In genomic region chr2:169147655-169148054, GRCm38 (mm10) we compare ENCODE assay signal across 28 mouse cellular contexts.
DNase-seq lines count a peak whose midpoint lies in the region; ATAC-seq and TF ChIP-seq lines count a peak whose summit lies in the region.
"Had no signal": no experiment of that assay in that cellular context is flagged by ENCODE, and none has a peak within 500 bp of the region (broad histone marks: within the 10 kb centered on the region; RNA-seq: fewer than 3 reads in every experiment).

No protein-coding gene starts in this region.

- no peak for TF ChIP-seq EP300 in lung, postnatal 0 days (IDR thresholded peaks at IDR 0.05)

- TF ChIP-seq CTCF in lung, postnatal 0 days (IDR thresholded peaks at IDR 0.05) = no peak

- H3K27me3 ChIP-seq in lung, postnatal 0 days (replicated peaks; ENCODE audit: insufficient read depth, low read length) = no peaks in the 10 kb centered on the region
- H3K27me3 ChIP-seq: CH12.LX; embryonic facial prominence, embryonic 13.5 days; embryonic facial prominence, embryonic 15.5 days; forebrain, embryonic 12.5 days; Patski had no signal

- H3K27ac ChIP-seq in lung, postnatal 0 days (ENCODE audit: low read length) = no peak overlapping the region
- H3K27ac ChIP-seq: embryonic facial prominence, embryonic 13.5 days; embryonic facial prominence, embryonic 15.5 days; forebrain, embryonic 10.5 days; forebrain, embryonic 12.5 days had no signal

- H3K4me3 ChIP-seq in lung, postnatal 0 days (ENCODE audit: low read depth, low read length) = no peak overlapping the region
- H3K4me3 ChIP-seq: embryonic facial prominence, embryonic 13.5 days; embryonic facial prominence, embryonic 15.5 days; erythroblast, embryonic 14.5 days; forebrain, embryonic 10.5 days; forebrain, embryonic 12.5 days had no signal

- H3K4me1 ChIP-seq in lung, postnatal 0 days (ENCODE audit: insufficient read depth, low read depth, low read length) = no peaks in the 10 kb centered on the region
- H3K4me1 ChIP-seq: embryonic facial prominence, embryonic 13.5 days; embryonic facial prominence, embryonic 15.5 days; forebrain, embryonic 10.5 days; forebrain, embryonic 12.5 days had no signal

- H3K4me2 ChIP-seq in lung, postnatal 0 days (replicated peaks; ENCODE audit: low read depth, low read length) = no peak overlapping the region
- H3K4me2 ChIP-seq: embryonic facial prominence, embryonic 13.5 days; embryonic facial prominence, embryonic 15.5 days; forebrain, embryonic 12.5 days had no signal

- no peak for DNase-seq in frontal cortex, postnatal 25 days (ENCODE audit: low spot score in 2 of 2)
- DNase-seq in right cerebral cortex, adult 18-20 months = peak; percentile 21
- no peak for DNase-seq in right cerebral cortex, postnatal 25 days
- DNase-seq in lung, postnatal 0 days (ENCODE audit: low spot score) = no peak
- DNase-seq: adrenal gland, adult 8-10 months; adrenal gland, postnatal 14 days; adrenal gland, postnatal 36 days; B cell, adult 2 months; cerebellum, adult 11 months; cerebellum, adult 18-20 months; cerebellum, adult 8-10 months; cerebellum, adult 9-11 months; cerebellum, postnatal 14 days; cerebellum, postnatal 36 days; embryo, embryonic 11 days had no signal

- 76% methylated on average over 7 of the region's 7 CpGs for WGBS in lung, postnatal 0 days

- H3K36me3 ChIP-seq in lung, postnatal 0 days (ENCODE audit: insufficient read depth, low read length) = no peaks in the 10 kb centered on the region
- H3K36me3 ChIP-seq: embryonic facial prominence, embryonic 13.5 days; embryonic facial prominence, embryonic 15.5 days; forebrain, embryonic 10.5 days; forebrain, embryonic 12.5 days; G1E had no signal

- peak; percentile 78 for ATAC-seq in frontal cortex, adult (ENCODE audit: low TSS enrichment)
- ATAC-seq in lung, postnatal 0 days = no peak
- ATAC-seq: activated CD4-positive, CD25-positive, alpha-beta regulatory T cell, adult 4 months; CD4-positive, CD25-positive, alpha-beta regulatory T cell, adult 4 months; forebrain, embryonic 14.5 days; forebrain, embryonic 16.5 days; Patski had no signal

- H3K9ac ChIP-seq in lung, postnatal 0 days (replicated peaks; ENCODE audit: low read depth) = no peak overlapping the region
- H3K9ac ChIP-seq: embryonic facial prominence, embryonic 13.5 days; embryonic facial prominence, embryonic 15.5 days; forebrain, embryonic 12.5 days had no signal

- no peaks in the 10 kb centered on the region for H3K9me3 ChIP-seq in lung, postnatal 0 days (ENCODE audit: low read length)
- H3K9me3 ChIP-seq: embryonic facial prominence, embryonic 13.5 days; embryonic facial prominence, embryonic 15.5 days; forebrain, embryonic 10.5 days; forebrain, embryonic 12.5 days had no signal
